Mouse (Mus musculus) gastrocnemius, adult 2 months (tissue): ENCODE results near the gene Ptrh1. TPM values are rescaled to one million over a fixed set of nuclear protein-coding genes. Genes with fewer than 3 reads are reported as not detected.

Experiments used
- DNase-seq: peaks from one replicate; pipeline ENCODE4 v3.0.0; 2022
- H3K27ac ChIP-seq: fragments of 200-600 bp; 2 replicates; pipeline ENCODE4 v1.8.1; 2022; ENCODE audit warnings: mild to moderate bottlenecking
- H3K4me3 ChIP-seq: fragments of 200-600 bp; 2 replicates; pipeline ENCODE4 v1.8.1; 2022; ENCODE audit warnings: mild to moderate bottlenecking, moderate library complexity
- CTCF ChIP-seq: fragments of 200-600 bp; IDR thresholded peaks from 2 replicates; pipeline ENCODE4 v1.8.1; 2022; ENCODE audit warnings: antibody characterized with exemption, mild to moderate bottlenecking, moderate library complexity
- intact Hi-C: fragments of 180-260 bp; cut with DNase I; formaldehyde crosslinking; loops from one replicate; pipeline ENCODE4 v1.15.1; 2025
- total RNA-seq, 2 experiments: library from RNA; stranded (reverse); gene quantifications; 2 replicates each; pipeline ENCODE4 v1.2.3; 2021

Ptrh1 gene
- total RNA-seq, 2 experiments from 2014 or later = 1.3 to 2.5 TPM

GRCm38 (mm10) chr2:32821041-32821802 lies 45.6 kb downstream of the Ptrh1 start:
- H3K4me3 ChIP-seq = no peak overlapping the region
- DNase-seq = peak; percentile 45
- H3K27ac ChIP-seq = no peak overlapping the region
- peak; percentile 66 for TF ChIP-seq CTCF
- intact Hi-C loops = loop anchor here (1.0 kb wide), 1 partner anchor 33 kb away; no protein-coding TSS in a partner anchor

- intact Hi-C loops = no loop called here
- no peak overlapping the region for H3K27ac ChIP-seq
- no peak for DNase-seq
- TF ChIP-seq CTCF = no peak
- H3K4me3 ChIP-seq = no peak overlapping the region
Observed at GRCm38 (mm10) chr2:32822643-32823042, 47.1 kb downstream of the Ptrh1 start.

- Histone ChIP-seq H3K27ac (no peak overlapping the region), H3K4me3 (no peak overlapping the region)
- intact Hi-C loops = no loop called here
- DNase-seq = no peak
- no peak for TF ChIP-seq CTCF
Observed at GRCm38 (mm10) chr2:32823153-32823552, 47.6 kb downstream of the Ptrh1 start.

GRCm38 (mm10) chr2:32823579-32824154 lies 48.1 kb downstream of the Ptrh1 start:
- H3K4me3 ChIP-seq = no peak overlapping the region
- DNase-seq = no peak
- intact Hi-C loops = no loop called here
- no peak for TF ChIP-seq CTCF
- no peak overlapping the region for H3K27ac ChIP-seq

DNA sequence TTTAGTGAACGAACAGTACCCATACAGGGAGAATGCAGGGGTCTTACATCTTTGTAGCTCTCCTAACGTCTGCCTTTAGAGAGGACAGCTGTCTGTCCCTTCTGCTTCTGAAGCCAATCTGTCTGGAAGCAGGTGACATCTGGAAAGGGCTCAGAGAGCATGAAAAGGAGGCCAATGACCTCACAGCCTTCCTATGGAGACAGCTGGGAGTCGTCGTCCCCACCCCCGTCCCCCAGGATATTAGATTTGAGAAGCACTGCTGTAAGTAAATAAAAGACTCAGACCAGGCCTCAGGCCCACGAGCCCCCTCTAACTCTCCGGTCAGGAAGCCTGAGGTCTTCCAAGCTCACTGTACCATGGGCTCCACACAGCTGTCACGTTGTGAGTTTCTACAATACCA lies 48.6 kb downstream of the Ptrh1 start:
- no peak for DNase-seq
- Histone ChIP-seq H3K27ac (no peak overlapping the region), H3K4me3 (no peak overlapping the region)
- intact Hi-C loops = no loop called here
- TF ChIP-seq CTCF = no peak

GRCm38 (mm10) chr2:32824778-32825177 lies 49.2 kb downstream of the Ptrh1 start:
- no peak overlapping the region for H3K27ac ChIP-seq
- TF ChIP-seq CTCF = no peak
- intact Hi-C loops = no loop called here

DNA sequence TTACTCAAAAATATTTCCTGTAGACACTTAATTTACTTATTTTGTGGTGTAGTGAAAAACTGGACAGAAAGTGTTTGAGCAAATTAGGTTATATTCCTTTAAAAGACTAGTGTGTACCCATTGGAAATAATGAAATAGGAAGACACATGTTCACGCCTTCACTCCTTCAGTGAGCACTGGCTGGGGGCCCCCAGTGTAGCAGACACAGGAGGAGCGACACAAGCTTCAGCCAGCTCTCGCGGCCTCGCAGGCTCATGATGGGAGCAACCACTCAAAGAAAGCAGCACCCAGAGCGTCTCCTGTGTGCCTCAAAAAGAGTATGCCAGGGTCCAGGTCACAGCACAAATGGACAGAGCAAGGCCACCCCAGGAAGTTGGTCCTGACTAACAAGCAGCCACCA lies 50.2 kb downstream of the Ptrh1 start:
- TF ChIP-seq CTCF = no peak
- no peak overlapping the region for H3K4me3 ChIP-seq
- intact Hi-C loops = no loop called here
- H3K27ac ChIP-seq = no peak overlapping the region
- DNase-seq = no peak

More at GRCm38 (mm10) chr2:32824778-32825177, 49.2 kb downstream of the Ptrh1 start:
- no peak overlapping the region for H3K4me3 ChIP-seq
- DNase-seq = no peak

Other genes with a start within 250 kb of the Ptrh1 start
- gene Fam102a, start 240.5 kb upstream of the Ptrh1 start, total RNA-seq = 1 to 10 TPM; 1.8 to 3.1 TPM
- gene Dpm2, start 204.9 kb upstream of the Ptrh1 start, total RNA-seq = 10 to 100 TPM; 11.1 to 14.1 TPM
- not detected for gene Pip5kl1, start 201.0 kb upstream of the Ptrh1 start, total RNA-seq
- not detected for gene 9430097D07Rik, start 200.1 kb upstream of the Ptrh1 start, total RNA-seq
- 10 to 100 TPM in 1 of 2 experiments, 1 to 10 TPM in 1; 8.7 to 21.6 TPM for gene St6galnac4, start 188.7 kb upstream of the Ptrh1 start, total RNA-seq
- gene St6galnac6, start 176.1 kb upstream of the Ptrh1 start, total RNA-seq = 10 to 100 TPM; 46.8 to 56.5 TPM
- gene Ak1, start 154.0 kb upstream of the Ptrh1 start, total RNA-seq = 1,000 to 10,000 TPM; 1,555 to 1,869 TPM
- gene Eng, start 129.2 kb upstream of the Ptrh1 start, total RNA-seq = 10 to 100 TPM; 26.5 to 38.8 TPM
- gene Fpgs, start 71.6 kb upstream of the Ptrh1 start, total RNA-seq = 1 to 10 TPM; 5.9 to 6.9 TPM
- 10 to 100 TPM; 20.2 to 22.0 TPM for gene Cdk9, start 62.7 kb upstream of the Ptrh1 start, total RNA-seq
- gene Sh2d3c, start 54.7 kb upstream of the Ptrh1 start, total RNA-seq = 10 to 100 TPM in 1 of 2 experiments, 1 to 10 TPM in 1; 4.4 to 12.0 TPM
- not detected for gene 6330409D20Rik, start 34.8 kb upstream of the Ptrh1 start, total RNA-seq
- gene Tor2a, start 18.6 kb upstream of the Ptrh1 start, total RNA-seq = 1 to 10 TPM; 3.7 to 4.9 TPM
- gene Ttc16, start 153 bp upstream of the Ptrh1 start, total RNA-seq = not detected
- not detected for gene Cfap157, start 8.6 kb downstream of the Ptrh1 start, total RNA-seq
- gene Stxbp1, start 71.5 kb downstream of the Ptrh1 start, total RNA-seq = 1 to 10 TPM; 2.0 to 3.9 TPM
- gene Fam129b, start 100.3 kb downstream of the Ptrh1 start, total RNA-seq = 1 to 10 TPM; 4.8 to 7.2 TPM
- gene Rpl12, start 185.8 kb downstream of the Ptrh1 start, total RNA-seq = 10 to 100 TPM; 80.6 to 90.3 TPM
- gene Lrsam1, start 185.8 kb downstream of the Ptrh1 start, total RNA-seq = 10 to 100 TPM in 1 of 2 experiments, 1 to 10 TPM in 1; 9.9 to 14.1 TPM
- 10 to 100 TPM in 1 of 2 experiments, 1 to 10 TPM in 1; 8.1 to 11.2 TPM for gene Slc2a8, start 206.3 kb downstream of the Ptrh1 start, total RNA-seq